Mouse (Mus musculus) ES-E14 (cell line): Measurements from ENCODE around the gene Ppp2r3d. TPM values are rescaled to one million over a fixed set of nuclear protein-coding genes. Genes with fewer than 3 reads are reported as not detected.

ENCODE experiments used
- DNase-seq: peaks from one replicate; pipeline ENCODE4 v3.0.0-alpha.2; 2013; ENCODE audit warnings: low read depth, low spot score
- H3K27ac ChIP-seq: 2 replicates; pipeline ENCODE4 v1.5.1; 2012; ENCODE audit warnings: low read depth, mild to moderate bottlenecking, low read length, moderate library complexity, mixed read lengths; ENCODE audit not compliant: poor library complexity, insufficient read depth, severe bottlenecking
- H3K36me3 ChIP-seq: 2 replicates; pipeline ENCODE4 v1.6.1; 2012; ENCODE audit warnings: mild to moderate bottlenecking, low read length, moderate library complexity, mixed read lengths; ENCODE audit not compliant: control insufficient read depth, poor library complexity, insufficient read depth, severe bottlenecking
- H3K4me1 ChIP-seq, 2 experiments: fragments of 150-350 bp in 1 of 2; sonication (generic) in 1 of 2; 2 replicates each; pipeline ENCODE4 v1.6.1; 2012; ENCODE audit warnings: low read length in 2 of 2, mild to moderate bottlenecking in 1 of 2, mixed read lengths in 1 of 2; ENCODE audit not compliant: control insufficient read depth in 2 of 2, insufficient read depth in 2 of 2, poor library complexity in 1 of 2
- H3K4me3 ChIP-seq, 2 experiments: fragments of 150-350 bp in 1 of 2; sonication (generic) in 1 of 2; 2 replicates each; pipeline ENCODE4 v1.5.1; 2012; ENCODE audit warnings: low read length in 2 of 2, low read depth in 1 of 2, mild to moderate bottlenecking in 1 of 2, mixed read lengths in 1 of 2; ENCODE audit not compliant: insufficient read depth in 1 of 2, poor library complexity in 1 of 2, severe bottlenecking in 1 of 2
- H3K9ac ChIP-seq: 2 replicates; pipeline ENCODE4 v1.6.1; 2012; ENCODE audit warnings: low read depth, mild to moderate bottlenecking, low read length, mixed read lengths; ENCODE audit not compliant: poor library complexity, insufficient read depth, severe bottlenecking
- H3K9me3 ChIP-seq: fragments of 150-350 bp; sonication (generic); 2 replicates; pipeline ENCODE4 v1.6.1; 2012; ENCODE audit warnings: low read depth, mild to moderate bottlenecking, low read length; ENCODE audit not compliant: control insufficient read depth, insufficient read depth
- CHD2 ChIP-seq: IDR thresholded peaks from 2 replicates; pipeline ENCODE4 v1.6.1; 2014; ENCODE audit warnings: mild to moderate bottlenecking, low read depth, low read length, inconsistent platforms
- HCFC1 ChIP-seq: IDR thresholded peaks from 2 replicates; pipeline ENCODE4 v1.6.1; 2012; ENCODE audit warnings: low read length, inconsistent platforms, borderline replicate concordance; ENCODE audit not compliant: insufficient read depth
- MAFK ChIP-seq: IDR thresholded peaks from 2 replicates; pipeline ENCODE4 v1.6.1; 2014; ENCODE audit warnings: mild to moderate bottlenecking, low read depth, low read length, inconsistent platforms; ENCODE audit not compliant: insufficient read depth
- ZC3H11A ChIP-seq: IDR thresholded peaks from 2 replicates; pipeline ENCODE4 v1.6.1; 2012; ENCODE audit warnings: low read depth, mild to moderate bottlenecking, inconsistent platforms, low read length, borderline replicate concordance
- ZNF384 ChIP-seq: IDR thresholded peaks from 2 replicates; pipeline ENCODE4 v1.6.1; 2012; ENCODE audit warnings: low read depth, low read length, inconsistent platforms
- in situ Hi-C, 2 experiments: fragments of 600-800 bp; cut with MboI; formaldehyde crosslinking; loops; one replicate each; pipeline ENCODE4 v1.15.1; 2025; ENCODE audit warnings: low sequenced_read_pairs in 2 of 2, inconsistent platforms in 1 of 2; ENCODE audit not compliant: unreplicated experiment in 2 of 2
- total RNA-seq: library from RNA; depleted of rRNA; stranded (reverse); fragments of 300-350 nt; gene quantifications from 2 replicates; pipeline ENCODE4 v1.2.3, GENCODE M21; 2012

Ppp2r3d gene
- total RNA-seq, 1 experiment = 35.2 TPM

DNA sequence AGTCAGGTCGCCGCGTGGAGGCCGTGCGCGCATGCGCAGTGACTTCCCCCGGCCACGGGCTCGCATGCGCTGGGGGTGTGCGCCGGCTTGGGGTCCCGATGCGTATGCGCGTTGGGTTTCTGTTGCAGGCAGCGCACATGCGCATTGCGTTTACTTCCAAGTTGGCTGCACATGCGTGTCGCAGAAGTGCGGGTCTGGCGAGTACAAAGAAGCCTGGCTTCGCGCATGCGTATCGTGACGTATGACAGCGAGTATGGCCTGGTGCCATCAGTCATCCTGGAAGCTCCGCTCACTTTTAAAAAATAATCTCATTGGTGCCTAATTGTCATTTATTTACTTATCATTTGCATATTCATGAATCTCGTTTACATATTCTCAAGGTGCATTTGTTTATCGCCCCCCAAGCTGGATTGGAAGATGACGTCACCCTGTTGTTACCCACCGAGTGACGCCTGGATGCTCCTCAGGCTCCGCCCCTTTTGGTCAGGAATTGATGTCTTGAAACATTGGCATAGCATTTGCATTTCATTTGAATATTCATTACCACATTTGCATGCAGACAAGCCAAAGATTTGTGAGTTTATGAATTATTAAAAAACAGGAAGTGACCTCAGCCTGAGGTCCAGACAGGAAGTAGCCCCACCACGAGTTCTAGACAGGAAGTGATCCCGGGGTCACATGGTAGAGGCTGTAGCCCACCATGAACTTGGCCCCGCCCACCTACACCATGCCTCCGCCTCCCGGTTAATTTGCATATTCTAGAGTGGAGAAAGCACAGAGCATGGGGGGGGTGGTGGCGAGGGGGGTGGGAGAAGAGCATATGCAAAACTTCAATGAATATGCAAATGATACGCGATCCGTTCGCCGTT is 51.9 kb downstream of the Ppp2r3d start:
- H3K4me3 ChIP-seq = peak overlapping the region; percentile 68 to 77
- peaks cover 0 to 1% of the 10 kb centered on the region in 2 experiments; a peak in 1 of 4 replicates for H3K4me1 ChIP-seq
- H3K36me3 ChIP-seq = no peaks in the 10 kb centered on the region
- H3K27ac ChIP-seq = peak overlapping the region; percentile 99
- peak; percentile 87 for DNase-seq
- in situ Hi-C loops = no loop called here
- TF ChIP-seq CHD2 (no peak), HCFC1 (0 out of 2 replicates have a peak, but pooled peaks have one; percentile 15)
- no peaks in the 10 kb centered on the region for H3K9me3 ChIP-seq
- H3K9ac ChIP-seq = peak overlapping the region; percentile 88

DNA sequence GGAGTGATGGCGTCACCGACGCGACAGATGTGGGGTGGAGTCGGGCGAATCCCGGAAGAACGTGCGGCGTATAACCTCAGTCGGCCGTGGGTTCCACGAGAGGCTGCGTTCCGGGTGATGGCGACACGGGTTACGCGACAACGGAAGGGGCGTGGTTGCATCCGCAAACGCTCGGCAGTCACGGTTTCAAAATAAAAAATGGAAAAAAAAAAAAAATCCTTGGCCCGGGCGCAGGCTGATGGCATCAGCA is 52.5 kb downstream of the Ppp2r3d start:
- DNase-seq = no peak
- Histone ChIP-seq H3K4me3 (peak overlapping the region; percentile 68 to 77), H3K36me3 (no peaks in the 10 kb centered on the region), H3K4me1 (peaks cover 0 to 1% of the 10 kb centered on the region in 2 experiments; a peak in 1 of 4 replicates), H3K9me3 (no peaks in the 10 kb centered on the region), H3K27ac (peak overlapping the region; percentile 99), H3K9ac (peak overlapping the region; percentile 88)
- TF ChIP-seq MAFK (no peak), HCFC1 (peak; percentile 73), ZNF384 (peak; percentile 98)
- in situ Hi-C loops = no loop called here

DNA sequence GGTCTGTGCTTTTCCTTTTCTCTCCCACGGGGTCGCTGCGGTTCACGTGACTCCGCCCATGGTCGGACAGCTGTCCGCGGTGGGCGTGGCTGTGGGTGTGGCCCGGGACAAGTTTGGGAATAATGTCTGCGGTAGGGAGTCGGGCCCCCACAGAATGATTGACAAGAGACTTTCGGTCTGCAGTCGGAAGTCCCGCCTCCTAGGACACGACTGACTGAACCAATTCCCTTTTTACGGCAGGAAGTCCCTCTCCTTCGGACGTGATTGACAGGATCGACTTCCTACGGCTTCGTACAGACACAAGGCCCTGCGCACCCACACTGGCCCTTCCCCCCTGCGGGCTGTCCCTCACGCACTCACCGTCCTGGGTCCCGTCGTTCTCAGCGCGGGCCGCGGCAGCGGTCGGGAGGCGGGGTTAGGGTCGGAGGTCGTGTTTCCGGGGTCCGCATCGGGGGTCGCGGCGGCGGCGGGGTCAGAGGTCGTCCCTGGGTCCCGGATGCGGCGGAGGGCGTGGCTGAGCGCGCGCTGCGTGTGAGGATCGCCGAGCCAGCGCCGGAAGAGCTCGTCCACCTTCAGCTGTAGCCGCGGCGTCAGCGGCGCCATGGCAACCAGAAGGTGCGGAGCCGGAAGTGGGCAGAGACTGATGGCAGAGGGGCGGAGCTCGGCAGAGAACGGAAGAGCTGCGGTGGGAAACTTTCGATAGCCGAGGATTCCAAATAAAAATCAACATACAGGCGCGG is 53.0 kb downstream of the Ppp2r3d start:
- peak overlapping the region; percentile 99 for H3K27ac ChIP-seq
- DNase-seq = peak; percentile 89
- H3K4me1 ChIP-seq = peaks cover 0 to 1% of the 10 kb centered on the region in 2 experiments; a peak in 1 of 4 replicates
- no peaks in the 10 kb centered on the region for H3K36me3 ChIP-seq
- no peaks in the 10 kb centered on the region for H3K9me3 ChIP-seq
- H3K4me3 ChIP-seq = peak overlapping the region; percentile 68 to 77
- TF ChIP-seq CHD2 = no peak
- no peak for TF ChIP-seq MAFK
- no peak for TF ChIP-seq ZNF384
- TF ChIP-seq ZC3H11A = no peak
- no peak for TF ChIP-seq HCFC1
- in situ Hi-C loops = no loop called here
- H3K9ac ChIP-seq = peak overlapping the region; percentile 88

DNA sequence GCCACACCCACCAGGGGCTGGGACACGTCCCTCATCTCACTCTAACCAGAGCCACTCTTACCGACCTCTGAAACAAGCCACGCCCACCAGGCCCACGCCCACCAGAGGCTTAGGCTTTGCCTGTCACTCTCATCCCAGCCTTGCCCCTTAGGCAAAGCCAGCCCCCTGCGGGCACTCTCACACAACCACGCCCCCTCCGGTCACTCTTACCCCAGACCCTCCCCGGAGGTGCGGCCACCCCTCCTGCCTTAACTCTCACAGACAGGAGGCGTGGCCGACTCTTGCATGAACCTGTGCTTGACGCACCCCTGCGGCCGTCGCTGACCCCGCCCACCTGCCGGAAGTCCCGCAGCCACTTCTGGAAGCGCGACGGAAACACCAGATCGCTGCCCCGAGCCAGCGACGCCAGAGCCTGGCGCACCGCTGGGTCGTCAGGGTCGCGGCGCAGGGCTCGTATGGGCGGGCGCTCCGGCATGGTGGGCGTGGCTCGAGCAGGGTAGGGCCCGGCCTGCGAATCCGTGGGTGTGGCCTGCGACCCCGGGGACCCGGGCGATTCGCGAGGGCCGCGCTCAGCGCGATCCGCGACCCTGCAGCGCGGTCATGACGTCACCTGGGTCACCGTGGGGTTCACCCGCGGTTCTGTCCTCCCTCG is 53.7 kb downstream of the Ppp2r3d start:
- peak; percentile 91 for DNase-seq

More for the DNA sequence above, 53.7 kb downstream of the Ppp2r3d start:
- Histone ChIP-seq H3K27ac (peak overlapping the region; percentile 99), H3K36me3 (no peaks in the 10 kb centered on the region), H3K4me3 (peak overlapping the region; percentile 68 to 77), H3K4me1 (peaks cover 0 to 1% of the 10 kb centered on the region in 2 experiments; a peak in 1 of 4 replicates), H3K9ac (peak overlapping the region; percentile 88), H3K9me3 (no peaks in the 10 kb centered on the region)
- in situ Hi-C loops = no loop called here
- TF ChIP-seq ZC3H11A (no peak), MAFK (no peak), CHD2 (no peak), HCFC1 (peak; percentile 61; the same call in 1 of the 2 replicates)
